Mouse (Mus musculus): ENCODE results near the gene Smyd3. TPM values are rescaled to one million over a fixed set of nuclear protein-coding genes. Genes with fewer than 3 reads are reported as not detected.

Smyd3 gene
- polyA plus RNA-seq, 1 experiment from 2014 or later = 18.2 TPM

DNA sequence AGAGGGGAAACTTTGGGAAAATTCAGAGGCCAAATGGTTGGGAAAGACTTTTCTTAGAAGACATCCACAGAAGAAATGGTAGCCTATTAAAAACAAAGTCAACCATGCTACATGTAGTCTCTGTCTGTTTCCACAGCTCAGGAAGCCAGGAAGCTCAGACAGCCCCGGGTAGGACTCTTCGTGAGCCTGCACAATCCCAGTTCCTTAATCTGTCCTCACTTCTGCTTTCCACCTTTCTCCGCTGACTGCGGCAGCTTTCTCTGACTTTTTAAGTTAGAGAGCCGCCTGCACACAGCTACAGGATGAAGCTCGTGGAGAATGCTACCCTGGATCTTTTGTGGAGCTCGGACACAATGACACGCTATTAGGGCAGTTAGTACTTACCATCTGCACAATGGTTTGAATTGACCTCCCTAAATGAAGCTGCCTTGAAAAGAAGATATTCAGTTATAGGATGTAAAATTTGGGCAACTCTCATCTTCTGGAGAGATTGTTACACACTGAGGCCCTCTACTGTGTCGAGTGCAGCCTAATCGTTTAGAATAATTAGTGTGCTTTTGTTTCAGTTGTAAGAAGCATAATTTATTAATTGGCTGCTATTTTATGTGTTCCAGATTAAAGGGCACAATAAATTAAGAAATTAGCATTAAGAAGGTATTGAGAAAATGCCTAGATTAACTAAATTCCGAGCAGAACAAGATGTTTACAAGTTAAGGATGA, 444.7 kb downstream of the Smyd3 start:
- ATAC-seq = peak; percentile 54

GRCm38 (mm10) chr1:179072406-179072805, 445.4 kb downstream of the Smyd3 start:
- DNase-seq (ENCODE audit: low spot score) = no peak
- WGBS = 74% methylated on average over 1 of the region's 1 CpGs
- no peak overlapping the region for H3K9ac ChIP-seq (ENCODE audit: low read length)

More for the DNA sequence above, 444.7 kb downstream of the Smyd3 start:
- peaks cover 8% of the 10 kb centered on the region for H3K27me3 ChIP-seq (replicated peaks; ENCODE audit: control insufficient read depth, insufficient read depth, low read length)
- DNase-seq (ENCODE audit: low spot score) = peak; percentile 37
- H3K4me1 ChIP-seq (ENCODE audit: control insufficient read depth, insufficient read depth, low read length) = peaks cover 7% of the 10 kb centered on the region
- no peak overlapping the region for H3K4me2 ChIP-seq (ENCODE audit: low read length)
- WGBS = 16% methylated on average over 11 of the region's 11 CpGs
- no peaks in the 10 kb centered on the region for H3K9me3 ChIP-seq (replicated peaks; ENCODE audit: control insufficient read depth, low read length)
- H3K27ac ChIP-seq (ENCODE audit: low read depth, low read length) = no peak overlapping the region
- H3K9ac ChIP-seq (ENCODE audit: low read length) = no peak overlapping the region
- H3K4me3 ChIP-seq (ENCODE audit: low read depth, low read length) = no peak overlapping the region
- no peaks in the 10 kb centered on the region for H3K36me3 ChIP-seq (ENCODE audit: control insufficient read depth, insufficient read depth, low read length)

GRCm38 (mm10) chr1:179068990-179069389, 448.9 kb downstream of the Smyd3 start:
- no peaks in the 10 kb centered on the region for H3K9me3 ChIP-seq (replicated peaks; ENCODE audit: control insufficient read depth, low read length)
- H3K27ac ChIP-seq (ENCODE audit: low read depth, low read length) = no peak overlapping the region
- peaks cover 6% of the 10 kb centered on the region for H3K27me3 ChIP-seq (replicated peaks; ENCODE audit: control insufficient read depth, insufficient read depth, low read length)
- H3K4me1 ChIP-seq (ENCODE audit: control insufficient read depth, insufficient read depth, low read length) = peaks cover 3% of the 10 kb centered on the region
- DNase-seq (ENCODE audit: low spot score) (no peak), ATAC-seq (no peak)
- H3K9ac ChIP-seq (ENCODE audit: low read length) = no peak overlapping the region
- no peaks in the 10 kb centered on the region for H3K36me3 ChIP-seq (ENCODE audit: control insufficient read depth, insufficient read depth, low read length)
- WGBS = 92% methylated on average over 1 of the region's 1 CpGs
- no peak overlapping the region for H3K4me2 ChIP-seq (ENCODE audit: low read length)
- no peak overlapping the region for H3K4me3 ChIP-seq (ENCODE audit: low read depth, low read length)

More at GRCm38 (mm10) chr1:179072406-179072805, 445.4 kb downstream of the Smyd3 start:
- no peaks in the 10 kb centered on the region for H3K36me3 ChIP-seq (ENCODE audit: control insufficient read depth, insufficient read depth, low read length)
- no peak for ATAC-seq
- no peak overlapping the region for H3K4me3 ChIP-seq (ENCODE audit: low read depth, low read length)
- peaks cover 8% of the 10 kb centered on the region for H3K27me3 ChIP-seq (replicated peaks; ENCODE audit: control insufficient read depth, insufficient read depth, low read length)
- no peak overlapping the region for H3K27ac ChIP-seq (ENCODE audit: low read depth, low read length)
- peaks cover 7% of the 10 kb centered on the region for H3K4me1 ChIP-seq (ENCODE audit: control insufficient read depth, insufficient read depth, low read length)
- H3K4me2 ChIP-seq (ENCODE audit: low read length) = no peak overlapping the region
- no peaks in the 10 kb centered on the region for H3K9me3 ChIP-seq (replicated peaks; ENCODE audit: control insufficient read depth, low read length)

DNA sequence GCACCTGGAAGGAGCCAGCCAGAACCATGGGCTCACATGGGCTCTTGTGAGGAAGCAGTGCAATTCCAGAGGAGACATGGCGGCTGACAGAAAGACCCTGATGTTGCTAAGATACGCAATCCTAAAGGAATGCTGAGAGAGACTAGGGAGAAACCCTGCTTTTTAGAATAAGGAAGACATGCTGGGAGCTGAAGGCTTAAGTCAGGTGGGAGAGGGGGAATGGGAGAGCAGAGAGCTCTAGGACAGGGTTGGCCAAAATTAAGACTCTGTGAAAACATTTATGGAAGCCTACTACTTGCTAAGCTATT, 452.6 kb downstream of the Smyd3 start:
- no peaks in the 10 kb centered on the region for H3K36me3 ChIP-seq (ENCODE audit: control insufficient read depth, insufficient read depth, low read length)
- WGBS = 68% methylated on average over 2 of the region's 2 CpGs
- H3K27ac ChIP-seq (ENCODE audit: low read depth, low read length) = no peak overlapping the region
- no peak overlapping the region for H3K9ac ChIP-seq (ENCODE audit: low read length)
- H3K27me3 ChIP-seq (replicated peaks; ENCODE audit: control insufficient read depth, insufficient read depth, low read length) = no peaks in the 10 kb centered on the region
- H3K4me2 ChIP-seq (ENCODE audit: low read length) = no peak overlapping the region
- ATAC-seq = no peak
- H3K4me1 ChIP-seq (ENCODE audit: control insufficient read depth, insufficient read depth, low read length) = peaks cover 17% of the 10 kb centered on the region
- no peak for DNase-seq (ENCODE audit: low spot score)
- H3K9me3 ChIP-seq (replicated peaks; ENCODE audit: control insufficient read depth, low read length) = no peaks in the 10 kb centered on the region
- H3K4me3 ChIP-seq (ENCODE audit: low read depth, low read length) = no peak overlapping the region

DNA sequence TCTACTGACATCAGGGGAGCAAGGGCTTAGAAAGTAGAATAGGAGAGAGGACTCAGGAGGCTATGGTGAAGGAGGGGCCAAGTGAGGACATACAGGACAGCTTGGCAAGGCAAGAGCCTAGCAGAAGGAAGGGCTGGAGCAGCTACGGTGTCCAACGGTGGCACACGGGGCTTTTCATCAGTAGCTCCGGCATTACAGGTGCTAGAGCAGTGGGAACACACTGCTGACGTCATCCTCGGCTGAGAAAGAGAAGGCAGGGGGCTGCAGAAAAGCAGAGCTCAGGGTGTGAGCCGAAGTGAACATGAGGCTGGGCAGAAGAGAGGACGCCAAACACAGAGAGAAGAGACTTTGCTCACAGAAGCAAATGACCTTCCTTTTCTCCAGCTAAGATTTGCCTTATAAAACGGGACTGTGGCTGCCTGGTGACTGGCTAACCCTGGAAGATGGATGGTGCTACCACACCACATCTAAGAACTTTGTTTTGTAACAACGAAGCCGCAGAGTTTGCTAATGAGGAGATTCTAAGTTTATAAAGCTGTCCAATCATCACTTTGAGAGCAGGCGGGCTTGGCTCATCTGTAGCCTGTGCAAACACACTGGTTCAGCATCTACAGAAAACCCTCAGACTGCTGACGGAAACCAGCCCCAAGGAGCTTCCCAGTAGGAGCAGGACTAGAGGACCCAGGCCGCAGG, 453.1 kb downstream of the Smyd3 start:
- DNase-seq (ENCODE audit: low spot score) = no peak
- Histone ChIP-seq H3K4me2 (ENCODE audit: low read length) (no peak overlapping the region), H3K27me3 (replicated peaks; ENCODE audit: control insufficient read depth, insufficient read depth, low read length) (no peaks in the 10 kb centered on the region), H3K4me3 (ENCODE audit: low read depth, low read length) (no peak overlapping the region), H3K36me3 (ENCODE audit: control insufficient read depth, insufficient read depth, low read length) (no peaks in the 10 kb centered on the region), H3K4me1 (ENCODE audit: control insufficient read depth, insufficient read depth, low read length) (peaks cover 18% of the 10 kb centered on the region), H3K9me3 (replicated peaks; ENCODE audit: control insufficient read depth, low read length) (no peaks in the 10 kb centered on the region), H3K9ac (ENCODE audit: low read length) (no peak overlapping the region), H3K27ac (ENCODE audit: low read depth, low read length) (no peak overlapping the region)
- no peak for ATAC-seq
- 79% methylated on average over 14 of the region's 14 CpGs for WGBS

GRCm38 (mm10) chr1:179061759-179062168, 456.1 kb downstream of the Smyd3 start:
- H3K9ac ChIP-seq (ENCODE audit: low read length) = 0 out of 2 replicates have a peak overlapping the region, but pooled peaks have one; percentile 1
- ATAC-seq (peak; percentile 63), DNase-seq (ENCODE audit: low spot score) (peak; percentile 88)
- no peak overlapping the region for H3K4me3 ChIP-seq (ENCODE audit: low read depth, low read length)
- H3K27me3 ChIP-seq (replicated peaks; ENCODE audit: control insufficient read depth, insufficient read depth, low read length) = no peaks in the 10 kb centered on the region
- H3K4me1 ChIP-seq (ENCODE audit: control insufficient read depth, insufficient read depth, low read length) = peaks cover 18% of the 10 kb centered on the region
- H3K4me2 ChIP-seq (ENCODE audit: low read length) = 0 out of 2 replicates have a peak overlapping the region, but pooled peaks have one; percentile 5
- H3K9me3 ChIP-seq (replicated peaks; ENCODE audit: control insufficient read depth, low read length) = no peaks in the 10 kb centered on the region
- no peak overlapping the region for H3K27ac ChIP-seq (ENCODE audit: low read depth, low read length)
- H3K36me3 ChIP-seq (ENCODE audit: control insufficient read depth, insufficient read depth, low read length) = no peaks in the 10 kb centered on the region
- 7% methylated on average over 9 of the region's 9 CpGs for WGBS

DNA sequence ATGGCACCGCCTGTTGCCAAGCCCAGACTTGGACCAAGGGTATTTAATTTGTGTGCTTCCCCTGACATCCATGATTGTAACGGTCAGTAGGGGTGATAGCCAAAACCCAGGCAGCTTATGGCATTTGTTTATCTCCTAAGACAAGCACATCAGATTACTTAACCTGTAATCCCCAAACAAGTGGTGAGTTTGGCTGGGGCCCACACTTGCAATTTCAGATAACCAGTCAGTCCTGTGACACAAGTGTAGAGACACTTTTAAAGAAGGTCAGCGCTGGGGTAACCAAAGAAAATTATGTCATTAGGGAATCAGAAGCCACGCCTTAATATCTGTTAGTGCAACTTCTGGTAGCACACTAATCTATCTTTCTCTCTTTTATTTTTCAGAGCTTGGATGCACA, 456.8 kb downstream of the Smyd3 start:
- Histone ChIP-seq H3K9ac (ENCODE audit: low read length) (no peak overlapping the region), H3K4me1 (ENCODE audit: control insufficient read depth, insufficient read depth, low read length) (peaks cover 18% of the 10 kb centered on the region), H3K9me3 (replicated peaks; ENCODE audit: control insufficient read depth, low read length) (no peaks in the 10 kb centered on the region), H3K27me3 (replicated peaks; ENCODE audit: control insufficient read depth, insufficient read depth, low read length) (no peaks in the 10 kb centered on the region), H3K36me3 (ENCODE audit: control insufficient read depth, insufficient read depth, low read length) (no peaks in the 10 kb centered on the region), H3K27ac (ENCODE audit: low read depth, low read length) (no peak overlapping the region), H3K4me2 (ENCODE audit: low read length) (no peak overlapping the region), H3K4me3 (ENCODE audit: low read depth, low read length) (no peak overlapping the region)
- WGBS = 63% methylated on average over 4 of the region's 4 CpGs
- DNase-seq (ENCODE audit: low spot score) = no peak
- ATAC-seq = no peak

DNA sequence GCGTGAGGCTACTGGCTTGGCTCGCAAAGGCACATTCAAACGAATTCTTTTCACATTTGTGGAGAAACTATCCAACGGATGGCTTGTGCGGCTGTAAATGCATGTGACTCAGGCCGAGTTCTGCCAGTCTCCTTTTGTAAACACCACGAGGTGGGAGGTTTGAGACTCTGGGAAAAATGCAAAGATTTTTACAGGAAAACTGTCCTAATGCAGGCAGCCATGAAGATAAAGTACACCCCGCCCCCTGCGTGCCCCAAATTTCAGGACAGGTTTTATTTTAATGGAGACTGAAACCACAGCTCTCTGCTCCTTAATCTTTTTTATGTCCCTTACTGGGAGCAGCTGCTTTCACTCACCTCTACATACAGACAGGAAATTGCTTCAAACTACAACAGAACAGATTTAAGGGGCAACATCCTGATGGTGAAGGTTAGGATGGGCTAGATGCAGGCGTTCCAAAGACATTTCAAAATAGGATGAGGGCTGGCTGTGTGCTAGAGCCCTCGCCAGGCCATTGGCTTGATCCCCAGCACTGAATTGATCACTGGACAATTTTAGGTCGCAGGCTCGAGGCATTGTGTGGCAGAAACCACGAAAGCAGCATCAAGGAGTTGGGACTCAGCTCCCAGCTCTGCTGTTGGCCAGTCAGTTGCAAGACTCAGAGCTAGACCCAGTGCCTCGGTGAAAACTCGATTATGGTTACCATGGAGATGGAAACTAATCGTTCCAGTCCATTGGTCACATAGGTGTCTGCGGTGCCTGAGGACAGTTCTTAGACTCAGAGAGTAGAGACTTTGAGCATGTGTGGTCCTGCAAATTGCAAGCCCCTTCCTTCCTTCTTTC, 457.5 kb downstream of the Smyd3 start:
- Histone ChIP-seq H3K9me3 (replicated peaks; ENCODE audit: control insufficient read depth, low read length) (no peaks in the 10 kb centered on the region), H3K36me3 (ENCODE audit: control insufficient read depth, insufficient read depth, low read length) (no peaks in the 10 kb centered on the region), H3K27ac (ENCODE audit: low read depth, low read length) (no peak overlapping the region), H3K4me2 (ENCODE audit: low read length) (no peak overlapping the region), H3K9ac (ENCODE audit: low read length) (no peak overlapping the region), H3K4me3 (ENCODE audit: low read depth, low read length) (no peak overlapping the region), H3K4me1 (ENCODE audit: control insufficient read depth, insufficient read depth, low read length) (peaks cover 18% of the 10 kb centered on the region), H3K27me3 (replicated peaks; ENCODE audit: control insufficient read depth, insufficient read depth, low read length) (no peaks in the 10 kb centered on the region)
- ATAC-seq (peak; percentile 54; the same call in 1 of the 2 replicates), DNase-seq (ENCODE audit: low spot score) (peak; percentile 47)
- WGBS = 50% methylated on average over 18 of the region's 18 CpGs

Data from forebrain, embryonic 14.5 days (tissue).